Mouse (Mus musculus): ENCODE data around the gene Kcnc3.

DNA sequence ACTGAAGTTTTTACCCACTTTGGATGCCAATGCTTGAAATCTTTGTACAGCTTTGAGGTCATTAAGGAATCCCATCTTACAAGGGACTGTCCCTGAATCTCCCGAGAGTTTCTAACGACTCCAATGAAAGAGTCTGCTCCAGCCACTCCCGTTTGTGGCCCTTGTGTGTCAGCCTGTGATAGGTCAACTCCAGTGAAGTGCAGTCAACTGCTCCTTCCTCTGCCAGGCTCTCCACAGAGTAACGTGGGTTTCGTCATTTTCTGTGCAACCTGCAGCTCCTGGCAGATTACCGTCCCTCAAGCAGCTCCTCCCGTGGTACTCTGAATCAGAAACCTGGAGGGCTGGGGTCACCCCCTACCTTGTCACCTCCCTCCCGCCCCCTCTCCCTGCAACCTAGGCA, 27.2 kb upstream of the Kcnc3 start:
- TF ChIP-seq POLR2A (IDR thresholded peaks at IDR 0.05; ENCODE audit: borderline replicate concordance, low read depth, low read length) (no peak), CTCF (IDR thresholded peaks at IDR 0.05; ENCODE audit: low read depth, low read length) (no peak)

Data from bone marrow macrophage, adult 2 months (primary cell).